Mouse (Mus musculus): ENCODE measurements at regions not wholly inside any gene's neighbourhood (a gene's known extent, or its start where the extent isn't known, plus 50 kb on each side); places are given as distances from the start of the nearest gene placed in this dataset.
"Not testable (repeated sequence)": the region's sequence is repeated elsewhere in the genome, so short reads cannot be mapped to it uniquely, and the experiment has no call there.

- in situ Hi-C loops (cut with MboI, MseI), result no loop called here
These were observed 184.6 kb downstream of the Samd5 start for GRCm38 (mm10) chr10:9490416-9490815.

DNA sequence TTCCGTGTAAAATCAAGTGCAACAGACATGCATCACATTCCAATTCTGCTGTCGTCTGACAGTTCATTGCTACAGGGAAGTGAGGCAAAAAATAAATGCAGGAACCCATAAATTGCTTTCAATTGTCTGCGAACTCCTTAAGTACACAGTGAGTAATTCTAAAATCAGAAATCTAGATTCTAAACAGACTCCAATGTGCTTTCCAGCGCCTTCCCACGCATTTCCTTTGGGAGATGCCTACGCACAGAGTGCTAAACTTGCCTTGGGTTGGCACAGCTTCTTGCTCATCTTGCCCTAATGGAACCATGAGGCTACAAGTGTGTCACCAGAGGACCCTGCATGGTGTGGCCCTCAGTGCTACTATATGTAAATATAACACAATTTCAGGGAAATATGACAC, 212.6 kb downstream of the Samd5 start:
- in situ Hi-C loops (cut with MboI, MseI), result no loop called here

- in situ Hi-C loops (cut with MboI, MseI), result no loop called here
These were observed 215.9 kb downstream of the Samd5 start for GRCm38 (mm10) chr10:9459145-9459544.

- in situ Hi-C loops (cut with MboI, MseI), result no loop called here
These were observed 216.5 kb downstream of the Samd5 start for GRCm38 (mm10) chr10:9458466-9458865.

DNA sequence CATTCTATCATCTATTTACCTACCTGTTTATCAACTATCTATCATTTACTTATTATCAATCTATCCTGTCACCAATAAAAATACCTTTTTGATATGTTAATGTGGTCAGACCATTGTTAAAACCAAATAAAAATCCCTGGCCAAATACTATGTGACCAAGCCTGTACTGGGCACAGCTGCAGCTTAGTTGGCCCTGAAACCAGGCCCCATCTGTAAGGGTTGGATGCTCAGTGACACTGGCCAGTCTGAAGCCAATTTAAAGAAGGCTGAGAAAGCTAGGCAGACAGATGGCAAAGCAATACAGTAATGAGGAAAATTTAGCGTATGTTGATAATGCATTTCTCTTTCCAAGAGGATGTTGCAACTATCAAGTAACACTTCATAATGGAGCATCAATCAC, 217.8 kb downstream of the Samd5 start:
- in situ Hi-C loops (cut with MboI, MseI), result no loop called here

GRCm38 (mm10) chr10:9439072-9439471, 235.9 kb downstream of the Samd5 start:
- in situ Hi-C loops (cut with MboI, MseI), result no loop called here

GRCm38 (mm10) chr10:9438366-9438765, 236.6 kb downstream of the Samd5 start:
- in situ Hi-C loops (cut with MboI, MseI), result no loop called here

DNA sequence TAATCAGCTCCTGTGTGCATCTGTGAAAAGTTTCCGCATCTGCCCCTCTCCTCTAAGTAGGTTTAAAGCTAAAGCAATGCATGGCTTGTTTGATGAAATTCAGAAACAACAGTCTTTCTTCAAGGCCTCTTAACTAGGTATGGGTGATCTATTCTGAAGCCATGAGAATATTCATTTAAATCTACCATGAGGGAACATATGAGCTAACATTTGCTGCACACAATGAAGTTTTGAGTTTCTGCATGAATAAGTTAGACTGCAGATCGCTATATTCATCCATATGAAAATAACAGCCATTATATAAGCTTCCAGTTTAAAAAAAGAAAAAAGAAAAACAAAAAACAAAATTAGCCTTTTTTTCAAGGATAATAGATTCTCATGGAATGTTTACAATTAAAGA, 245.9 kb downstream of the Samd5 start:
- in situ Hi-C loops (cut with MboI, MseI), result no loop called here

DNA sequence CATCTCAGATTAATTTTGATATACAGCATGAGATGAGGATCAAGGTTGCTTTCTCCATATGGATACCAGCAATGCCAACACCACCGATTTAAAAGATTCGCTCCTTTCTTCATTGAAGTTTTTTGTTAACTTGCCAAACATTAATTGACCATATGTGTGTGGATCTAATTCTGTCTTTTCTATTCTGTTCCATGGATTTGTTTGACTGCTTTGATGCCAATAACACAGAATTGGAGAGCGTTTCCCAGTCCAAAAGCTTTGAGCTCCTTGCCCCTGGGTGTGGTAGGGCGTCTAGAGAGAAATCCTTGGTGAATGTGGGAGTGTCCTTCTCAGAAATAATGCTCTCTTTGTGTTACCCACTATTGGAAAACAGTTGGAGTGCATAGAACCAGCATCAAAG, 254.3 kb downstream of the Samd5 start:
- in situ Hi-C loops (cut with MboI, MseI), result no loop called here

GRCm38 (mm10) chr10:9416685-9417084, 258.3 kb downstream of the Samd5 start:
- in situ Hi-C loops (cut with MboI, MseI), result no loop called here

DNA sequence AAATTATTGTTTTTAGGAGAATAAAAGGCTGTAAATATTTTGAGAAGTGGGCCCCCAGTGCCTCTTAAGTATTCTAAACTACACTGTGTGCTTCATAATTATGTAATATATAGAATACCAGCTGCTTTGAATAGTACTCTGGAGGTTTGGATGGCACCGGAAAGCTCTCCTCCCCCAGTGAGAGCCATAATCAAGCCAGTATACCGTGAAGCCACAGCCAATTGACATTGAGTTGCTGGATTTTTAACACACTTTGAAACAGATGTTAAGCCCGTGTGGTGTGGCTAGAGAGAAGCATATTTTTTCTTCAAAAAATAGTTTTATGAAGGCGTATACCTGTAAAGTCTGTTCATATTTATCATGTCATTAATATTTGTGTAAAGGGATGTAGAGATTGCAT, 268.9 kb downstream of the Samd5 start:
- in situ Hi-C loops (cut with MboI, MseI), result no loop called here

DNA sequence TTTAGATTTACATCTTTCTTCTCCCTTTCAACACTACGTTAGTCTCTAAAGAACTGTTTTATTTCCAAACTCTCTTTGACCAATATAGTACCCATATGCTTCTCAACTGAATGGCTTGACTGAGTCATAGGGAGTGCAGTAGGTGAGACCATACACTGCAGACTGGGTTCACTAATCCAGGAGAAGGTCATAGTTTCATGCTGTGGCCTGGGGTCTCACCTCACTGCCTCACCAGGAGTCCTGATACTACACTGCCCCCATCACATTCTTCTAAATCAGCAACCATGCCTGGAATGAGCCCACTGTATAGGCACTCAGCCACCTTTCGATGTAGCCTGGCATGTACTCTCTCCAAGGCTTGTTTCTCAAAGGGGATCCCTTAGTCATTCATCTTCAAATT, 269.6 kb downstream of the Samd5 start:
- in situ Hi-C loops (cut with MboI, MseI), result no loop called here

GRCm38 (mm10) chr10:9404963-9405362, 270.0 kb downstream of the Samd5 start:
- in situ Hi-C loops (cut with MboI, MseI), result no loop called here

- in situ Hi-C loops (cut with MboI, MseI), result no loop called here
These were observed 273.9 kb downstream of the Samd5 start for GRCm38 (mm10) chr10:9400911-9401617.

DNA sequence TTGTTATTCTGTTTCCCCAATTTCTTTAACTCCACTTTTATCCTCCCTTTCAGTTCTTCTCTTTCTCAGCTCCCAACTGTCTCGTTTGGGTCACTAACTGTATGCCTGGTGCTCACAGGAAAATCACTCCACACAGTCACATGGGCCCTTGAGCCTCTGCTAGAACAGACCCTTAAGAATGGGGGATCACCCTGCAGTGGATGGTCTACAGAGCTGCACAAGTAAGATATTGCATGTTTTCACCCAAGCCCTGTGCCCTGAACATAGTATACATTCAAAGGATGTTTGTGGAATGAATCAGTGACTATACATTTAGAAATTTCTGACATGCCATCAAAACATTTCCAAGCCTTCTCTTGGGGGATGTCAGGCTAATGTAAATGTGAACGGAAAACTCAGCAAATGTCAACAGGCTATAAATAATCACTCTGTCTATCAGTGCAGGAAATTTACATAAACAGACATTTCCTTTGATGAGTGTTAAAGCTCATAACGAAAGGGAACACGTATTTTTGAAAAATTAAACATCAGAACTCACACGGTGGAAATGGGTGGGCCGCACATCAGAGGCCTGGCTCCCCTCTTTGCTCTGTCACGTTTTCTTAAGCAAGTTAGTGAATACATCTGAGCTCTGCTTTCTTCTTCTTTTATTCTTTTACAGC, 297.4 kb downstream of the Samd5 start:
- in situ Hi-C loops (cut with MboI, MseI), result no loop called here

DNA sequence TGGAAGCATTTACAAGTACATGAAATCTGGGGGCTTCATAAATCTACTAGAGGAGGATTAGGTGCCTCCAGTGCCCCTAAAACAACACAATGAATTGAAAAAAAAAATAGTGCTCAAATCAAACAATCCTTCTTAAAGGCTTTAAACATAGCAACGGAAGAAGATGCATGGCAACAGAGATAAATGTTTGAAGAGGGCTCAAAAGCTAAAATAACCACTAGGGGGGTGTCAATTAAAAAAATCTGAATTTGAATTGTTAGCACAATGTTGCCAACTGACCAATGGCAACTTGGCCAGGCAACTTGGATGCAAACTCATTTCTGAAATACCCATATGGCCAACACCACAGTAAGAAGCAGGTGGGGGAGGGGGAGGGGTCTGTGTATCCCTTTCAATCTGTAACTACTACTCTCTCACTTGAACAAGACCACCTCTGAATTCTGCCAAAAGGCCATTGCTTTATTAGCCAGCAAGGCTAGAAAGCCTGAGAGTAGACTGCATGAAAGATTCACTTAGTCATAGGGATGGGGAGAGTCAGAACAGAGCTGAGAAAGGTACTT, 312.6 kb downstream of the Samd5 start:
- in situ Hi-C loops (cut with MboI, MseI), result no loop called here

DNA sequence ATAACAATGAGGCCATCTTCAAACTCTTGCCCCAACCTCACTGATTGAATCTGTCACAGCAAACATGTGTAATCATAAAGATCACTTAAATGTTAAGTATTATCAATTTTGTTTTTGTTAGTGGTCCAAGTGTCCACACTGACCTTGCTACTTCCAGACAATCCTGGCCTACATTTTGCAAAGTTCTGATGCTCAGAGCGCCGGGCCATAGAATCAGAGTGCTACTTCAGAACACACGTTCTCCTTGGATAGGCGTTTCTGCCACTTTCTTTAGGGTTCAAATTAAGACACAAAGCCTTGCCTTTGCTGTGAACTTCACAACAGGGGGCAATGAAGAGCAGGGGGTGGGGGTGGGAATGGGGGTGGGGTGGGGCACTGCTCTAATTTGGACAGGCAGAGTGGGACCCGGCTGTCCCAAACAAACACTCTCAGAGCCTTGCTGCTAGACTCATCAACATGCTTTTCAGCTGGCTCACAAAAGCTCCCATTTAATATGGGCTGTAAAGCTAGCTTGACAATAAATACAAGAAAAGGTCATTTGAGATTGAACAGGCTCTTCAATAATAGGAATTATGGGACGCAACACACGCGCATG, 336.7 kb downstream of the Samd5 start:
- in situ Hi-C loops (cut with MboI, MseI), result no loop called here

DNA sequence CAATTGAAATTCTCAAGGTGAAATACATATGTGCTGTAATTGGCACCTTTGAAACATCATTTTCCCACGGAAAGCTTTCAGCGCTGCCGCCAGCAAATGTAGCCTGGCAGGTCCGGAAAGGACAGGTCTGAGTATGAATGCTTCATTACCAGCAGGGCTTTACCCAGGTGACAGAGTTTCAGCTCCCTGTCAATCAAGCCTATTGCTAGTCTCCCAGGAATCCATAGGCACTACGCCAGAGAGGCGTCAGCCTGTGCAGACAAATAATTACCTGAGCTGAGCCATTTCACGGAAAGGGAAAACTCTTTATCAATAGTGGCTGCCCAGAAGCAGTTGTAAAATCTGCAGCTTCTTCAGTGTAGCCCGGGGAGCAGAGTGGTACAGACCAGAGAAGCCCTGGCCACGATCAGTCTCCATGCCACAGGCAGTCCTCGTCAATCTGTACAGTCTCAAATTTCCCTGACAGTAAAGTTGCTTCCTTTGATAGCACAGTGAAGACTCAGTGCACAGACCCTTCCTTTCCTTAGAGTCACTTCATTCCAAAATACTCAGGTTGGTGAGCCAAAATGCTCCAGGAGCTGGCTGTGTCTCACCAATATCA, 340.7 kb downstream of the Samd5 start:
- in situ Hi-C loops (cut with MboI, MseI), result no loop called here

DNA sequence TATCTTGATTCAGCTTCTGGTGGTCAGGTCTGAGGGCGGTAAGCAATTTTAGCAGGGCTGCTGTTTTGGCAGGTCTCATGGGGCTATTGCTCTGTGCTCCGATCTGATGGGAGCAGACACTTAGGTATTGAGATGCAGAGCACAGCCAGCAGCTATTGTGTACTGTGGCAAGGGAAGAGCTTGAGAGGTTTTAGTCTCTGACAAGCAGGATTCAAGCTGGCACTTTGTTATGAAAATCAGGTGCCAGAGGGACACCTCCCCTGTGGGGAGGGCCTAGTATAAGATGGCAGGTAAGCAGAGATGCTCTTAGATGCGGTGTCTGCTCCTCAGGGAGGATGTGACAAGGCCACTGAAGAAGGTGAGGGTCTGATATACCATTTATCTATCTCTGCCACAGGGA, 343.3 kb downstream of the Samd5 start:
- in situ Hi-C loops (cut with MboI, MseI), result no loop called here

GRCm38 (mm10) chr10:9328324-9328723, 346.7 kb downstream of the Samd5 start:
- in situ Hi-C loops (cut with MboI, MseI), result no loop called here

- in situ Hi-C loops (cut with MboI, MseI), result not testable (repeated sequence)
These were observed 347.1 kb downstream of the Samd5 start for GRCm38 (mm10) chr10:9327881-9328280.

- in situ Hi-C loops (cut with MboI, MseI), result no loop called here
These were observed 362.7 kb downstream of the Samd5 start for GRCm38 (mm10) chr10:9312326-9312725.
